Mouse (Mus musculus) megakaryocyte, embryonic 14.5 days (primary cell): Measurements from ENCODE around the gene March2. TPM values are rescaled to one million over a fixed set of nuclear protein-coding genes. Genes with fewer than 3 reads are reported as not detected.

ENCODE experiments used
- H3K27me3 ChIP-seq: replicated peaks from 2 replicates; pipeline ENCODE3; 2012; ENCODE audit warnings: inconsistent platforms
- H3K36me3 ChIP-seq: replicated peaks from 2 replicates; pipeline ENCODE3; 2012; ENCODE audit warnings: low read length, inconsistent platforms, mixed read lengths
- H3K4me1 ChIP-seq: 2 replicates; pipeline ENCODE4 v1.6.1; 2012; ENCODE audit warnings: inconsistent platforms
- H3K4me3 ChIP-seq: replicated peaks from 2 replicates; pipeline ENCODE3; 2012; ENCODE audit warnings: moderate library complexity, mild to moderate bottlenecking, inconsistent platforms
- H3K9me3 ChIP-seq: 2 replicates; pipeline ENCODE4 v1.6.1; 2012; ENCODE audit warnings: inconsistent platforms
- FLI1 ChIP-seq: IDR thresholded peaks from 2 replicates; pipeline ENCODE4 v1.6.1; 2012; ENCODE audit warnings: low read length, inconsistent platforms, mixed read lengths
- GATA1 ChIP-seq: IDR thresholded peaks from 3 replicates; pipeline ENCODE4 v1.6.1; 2012; ENCODE audit warnings: mixed read lengths, low read length, inconsistent platforms, borderline replicate concordance
- polyA plus RNA-seq: library from polyadenylated mRNA; stranded (reverse); fragments of >175 nt; gene quantifications from 2 replicates; pipeline ENCODE4 v1.2.3, GENCODE M21; 2012; ENCODE audit warnings: low replicate concordance; ENCODE audit not compliant: insufficient read depth

March2 gene
- polyA plus RNA-seq, 1 experiment, result 126 TPM

DNA sequence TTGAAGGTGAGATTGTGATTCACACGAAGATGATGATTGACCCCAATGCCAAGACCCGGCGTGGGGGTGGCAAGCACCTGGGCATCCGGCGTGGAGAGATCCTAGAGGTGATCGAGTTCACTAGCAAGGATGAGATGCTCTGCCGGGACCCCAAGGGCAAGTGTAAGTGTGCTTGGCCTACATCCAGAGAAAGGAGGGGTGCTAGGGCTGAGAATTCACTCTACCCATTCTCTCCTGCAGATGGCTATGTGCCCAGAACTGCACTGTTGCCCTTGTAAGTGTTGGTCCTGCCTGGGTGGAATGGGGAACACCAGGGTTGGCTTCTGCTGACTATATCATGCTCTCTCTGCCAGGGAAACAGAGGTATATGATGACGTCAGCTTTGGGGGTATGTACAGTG is 73.4 kb downstream of the March2 start:
- Histone ChIP-seq H3K27me3 (no peaks in the 10 kb centered on the region), H3K4me3 (no peak overlapping the region), H3K4me1 (peaks cover 28% of the 10 kb centered on the region), H3K36me3 (peaks cover 96% of the 10 kb centered on the region), H3K9me3 (no peaks in the 10 kb centered on the region)
- TF ChIP-seq FLI1, result no peak

DNA sequence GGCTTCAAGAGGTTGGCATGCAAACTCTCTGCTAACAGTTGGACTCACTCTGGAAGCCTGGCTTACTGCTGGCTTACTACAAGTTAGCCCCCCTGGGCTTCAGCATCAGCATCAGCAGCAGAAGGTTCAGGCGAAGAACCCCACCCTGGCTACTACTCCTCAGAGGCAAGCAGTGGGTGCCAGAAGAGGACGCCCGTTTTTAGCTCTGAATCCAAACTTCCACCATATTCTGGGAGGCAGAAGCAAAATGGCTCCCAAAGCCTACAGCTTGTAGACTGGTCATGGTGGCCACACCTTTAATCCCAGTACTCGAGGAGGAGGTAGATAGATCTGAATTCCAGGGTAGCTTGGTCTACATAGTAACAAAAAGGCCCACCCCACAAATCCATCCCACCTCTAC is 74.4 kb downstream of the March2 start:
- peaks cover 33% of the 10 kb centered on the region for H3K4me1 ChIP-seq
- no peaks in the 10 kb centered on the region for H3K27me3 ChIP-seq
- H3K36me3 ChIP-seq, result peaks cover 86% of the 10 kb centered on the region
- no peak overlapping the region for H3K4me3 ChIP-seq
- H3K9me3 ChIP-seq, result no peaks in the 10 kb centered on the region
- TF ChIP-seq FLI1, result no peak
- TF ChIP-seq GATA1, result no peak

DNA sequence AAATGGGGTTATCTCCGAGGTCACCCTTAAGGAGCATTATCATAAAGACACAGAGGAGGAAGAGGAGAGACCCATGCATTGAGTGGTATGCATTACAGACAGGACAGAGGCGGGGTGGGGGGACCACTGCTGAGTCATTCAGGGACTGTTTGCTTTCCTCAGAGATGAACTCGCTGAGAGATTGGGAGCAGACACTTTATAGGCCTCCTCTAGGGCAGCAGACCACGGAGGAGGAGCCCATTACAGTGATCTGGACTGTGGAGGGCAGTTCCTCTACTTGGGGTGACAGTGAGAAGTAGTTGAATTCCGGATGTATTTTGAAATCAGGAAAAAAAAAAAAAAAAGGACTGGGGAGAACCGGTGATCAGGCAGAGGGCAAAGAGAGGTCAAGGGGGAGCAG is 78.7 kb downstream of the March2 start:
- Histone ChIP-seq H3K4me3 (peak overlapping the region; percentile 38), H3K36me3 (peaks cover 72% of the 10 kb centered on the region)

DNA sequence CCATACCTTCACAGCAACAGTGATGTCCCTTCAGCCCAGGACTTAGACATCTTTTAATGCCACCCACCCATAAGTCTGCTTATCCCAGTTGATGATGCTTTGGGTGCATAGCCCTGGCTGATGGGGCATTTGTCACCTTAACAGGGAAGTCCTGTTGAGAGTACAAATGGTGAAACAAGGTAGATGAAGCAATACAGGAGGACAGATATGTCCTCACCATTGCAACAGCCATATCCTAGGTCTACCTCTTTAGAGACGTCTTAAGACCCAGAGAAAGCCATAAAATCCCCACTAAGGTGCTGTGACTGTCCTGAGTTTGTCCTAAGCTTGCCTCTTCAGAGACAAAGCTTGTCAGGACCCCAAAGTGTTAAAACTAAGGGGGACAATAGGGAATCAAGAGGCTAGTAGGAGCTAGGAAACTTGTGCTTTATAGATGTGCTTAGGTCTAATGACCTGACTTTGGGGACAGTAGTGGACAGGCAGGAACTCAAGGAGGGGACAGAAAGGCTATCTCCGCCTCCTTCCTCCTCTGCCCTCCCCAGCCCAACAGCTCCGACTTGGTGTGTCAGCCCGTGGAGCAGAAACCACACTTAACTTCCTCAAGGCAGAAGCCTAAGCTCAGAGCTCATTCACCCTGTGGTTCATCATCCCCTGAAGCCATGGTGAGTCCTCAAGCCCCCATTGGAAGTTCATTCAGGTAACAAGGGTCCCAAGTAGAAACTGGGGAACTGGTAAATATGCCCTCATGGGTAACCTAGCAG is 80.8 kb downstream of the March2 start, which contains the start of gene Pram1:
TSS of gene Pram1 (plus strand) at position 541 of the 761 bp plus-strand sequence.
- Histone ChIP-seq H3K4me3 (peak within 1 kb of the TSS; percentile 80), H3K4me1 (peaks cover 67% of the 10 kb centered on the region), H3K9me3 (no peaks in the 10 kb centered on the region), H3K36me3 (peaks cover 70% of the 10 kb centered on the region), H3K27me3 (no peaks in the 10 kb centered on the region)
- TF ChIP-seq FLI1 (no peak), GATA1 (no peak)

More for the DNA sequence above, 78.7 kb downstream of the March2 start:
- TF ChIP-seq FLI1, result no peak
- TF ChIP-seq GATA1, result no peak
- H3K4me1 ChIP-seq, result peaks cover 67% of the 10 kb centered on the region
- no peaks in the 10 kb centered on the region for H3K9me3 ChIP-seq
- H3K27me3 ChIP-seq, result no peaks in the 10 kb centered on the region

- H3K9me3 ChIP-seq, result no peaks in the 10 kb centered on the region
- H3K4me3 ChIP-seq, result no peak overlapping the region
- TF ChIP-seq FLI1 (no peak), GATA1 (no peak)
- peaks cover 70% of the 10 kb centered on the region for H3K36me3 ChIP-seq
- H3K27me3 ChIP-seq, result no peaks in the 10 kb centered on the region
- H3K4me1 ChIP-seq, result peaks cover 65% of the 10 kb centered on the region
Measured at GRCm38 (mm10) chr17:33637038-33637437, 81.4 kb downstream of the March2 start.

Other genes starting within 250 kb of the March2 start
- gene Adamts10, start 194.5 kb downstream of the March2 start, polyA plus RNA-seq, result 11.6 and 15.5 TPM in 2 replicates
- gene Myo1f, start 163.0 kb downstream of the March2 start, polyA plus RNA-seq, result 5.5 and 19.9 TPM in 2 replicates
- 135 and 166 TPM in 2 replicates for gene Zfp414, start 89.6 kb downstream of the March2 start, polyA plus RNA-seq
- 1.9 and 3.6 TPM in 2 replicates for gene Pram1, start 80.6 kb downstream of the March2 start, polyA plus RNA-seq
- gene Hnrnpm, start 31.8 kb downstream of the March2 start, polyA plus RNA-seq, result 70.4 and 414 TPM in 2 replicates
- 140 and 309 TPM in 2 replicates for gene Rab11b, start 41.9 kb upstream of the March2 start, polyA plus RNA-seq
- 0.59 and 1.5 TPM in 2 replicates for gene Angptl4, start 63.2 kb upstream of the March2 start, polyA plus RNA-seq
- 3.8 and 3.9 TPM in 2 replicates for gene Kank3, start 91.8 kb upstream of the March2 start, polyA plus RNA-seq
- 840 and 6,431 TPM in 2 replicates for gene Rps28, start 105.9 kb upstream of the March2 start, polyA plus RNA-seq
- 1,277 and 1,645 TPM in 2 replicates for gene Ndufa7, start 105.9 kb upstream of the March2 start, polyA plus RNA-seq
- 16.0 and 94.0 TPM in 2 replicates for gene Cd320, start 124.4 kb upstream of the March2 start, polyA plus RNA-seq
- gene Gm7029, start 155.2 kb upstream of the March2 start, polyA plus RNA-seq, result not detected in 2 replicates
- 9.8 and 31.7 TPM in 2 replicates for gene Kifc1, start 172.0 kb upstream of the March2 start, polyA plus RNA-seq
- gene Platr17, start 186.5 kb upstream of the March2 start, polyA plus RNA-seq, result not detected in 2 replicates
- gene Daxx, start 190.7 kb upstream of the March2 start, polyA plus RNA-seq, result 11.0 and 20.0 TPM in 2 replicates
- 362 and 606 TPM in 2 replicates for gene Tapbp, start 197.2 kb upstream of the March2 start, polyA plus RNA-seq
- gene Zbtb22, start 197.2 kb upstream of the March2 start, polyA plus RNA-seq, result 45.3 and 51.7 TPM in 2 replicates
- gene Rgl2, start 210.9 kb upstream of the March2 start, polyA plus RNA-seq, result 90.4 and 221 TPM in 2 replicates
- gene Pfdn6, start 221.7 kb upstream of the March2 start, polyA plus RNA-seq, result 39.4 and 269 TPM in 2 replicates
- gene Wdr46, start 222.0 kb upstream of the March2 start, polyA plus RNA-seq, result 58.7 and 64.2 TPM in 2 replicates
- 15.5 and 19.7 TPM in 2 replicates for gene B3galt4, start 232.8 kb upstream of the March2 start, polyA plus RNA-seq
- gene Vps52, start 237.1 kb upstream of the March2 start, polyA plus RNA-seq, result 75.8 and 138 TPM in 2 replicates
- gene Rps18, start 237.3 kb upstream of the March2 start, polyA plus RNA-seq, result 17.5 and 129 TPM in 2 replicates